Mouse (Mus musculus): Measurements from ENCODE around the gene Klf15.

- TF ChIP-seq POLR2A (IDR thresholded peaks at IDR 0.05; ENCODE audit: low read depth, low read length) (no peak), CTCF (conservative IDR thresholded peaks at IDR 0.05; ENCODE audit: insufficient read depth, insufficient read length, low read depth, low read length) (no peak)
Measured at GRCm38 (mm10) chr6:90496217-90496616, 33.8 kb downstream of the Klf15 start.

Data from kidney, adult 2 months (tissue).